Mouse (Mus musculus): ENCODE measurements around the gene Rnf223. TPM values are rescaled to one million over a fixed set of nuclear protein-coding genes. Genes with fewer than 3 reads are reported as not detected.
"Not testable (repeated sequence)": the region's sequence is repeated elsewhere in the genome, so short reads cannot be mapped to it uniquely, and the experiment has no call there.

Gene Rnf223
- polyA plus RNA-seq, 1 experiment from 2014 or later: 1.0 TPM

GRCm38 (mm10) chr4:156133943-156134605 is 3.8 kb downstream of the Rnf223 start:
- H3K27me3 ChIP-seq: no peaks in the 10 kb centered on the region
- 73% methylated on average over 12 of the region's 12 CpGs for WGBS
- no peaks in the 10 kb centered on the region for H3K36me3 ChIP-seq
- ATAC-seq (ENCODE audit: insufficient number of reproducible peaks, low FRiP score, low TSS enrichment, low read depth): no peak
- H3K4me1 ChIP-seq: no peaks in the 10 kb centered on the region
- H3K9me3 ChIP-seq: no peaks in the 10 kb centered on the region
- H3K9ac ChIP-seq: no peak overlapping the region
- no peak overlapping the region for H3K4me3 ChIP-seq
- H3K27ac ChIP-seq: no peak overlapping the region
- no peak overlapping the region for H3K4me2 ChIP-seq

GRCm38 (mm10) chr4:156135112-156135511 is 4.8 kb downstream of the Rnf223 start:
- Histone ChIP-seq H3K4me1 (no peaks in the 10 kb centered on the region), H3K4me3 (no peak overlapping the region), H3K36me3 (no peaks in the 10 kb centered on the region), H3K9ac (no peak overlapping the region), H3K27ac (no peak overlapping the region), H3K27me3 (no peaks in the 10 kb centered on the region), H3K9me3 (no peaks in the 10 kb centered on the region), H3K4me2 (no peak overlapping the region)
- no peak for ATAC-seq (ENCODE audit: insufficient number of reproducible peaks, low FRiP score, low TSS enrichment, low read depth)
- WGBS: 91% methylated on average over 13 of the region's 13 CpGs

GRCm38 (mm10) chr4:156135801-156136200 is 5.5 kb downstream of the Rnf223 start:
- Histone ChIP-seq H3K4me3 (no peak overlapping the region), H3K27me3 (no peaks in the 10 kb centered on the region), H3K9me3 (no peaks in the 10 kb centered on the region), H3K36me3 (no peaks in the 10 kb centered on the region), H3K9ac (no peak overlapping the region), H3K4me2 (no peak overlapping the region), H3K4me1 (no peaks in the 10 kb centered on the region), H3K27ac (no peak overlapping the region)
- no peak for ATAC-seq (ENCODE audit: insufficient number of reproducible peaks, low FRiP score, low TSS enrichment, low read depth)
- whole genome bisulfite sequencing: 91% methylated on average over 14 of the region's 14 CpGs

- H3K4me3 ChIP-seq: no peak overlapping the region
- no peak overlapping the region for H3K9ac ChIP-seq
- WGBS: 94% methylated on average over 30 of the region's 30 CpGs
- H3K4me1 ChIP-seq: no peaks in the 10 kb centered on the region
- no peaks in the 10 kb centered on the region for H3K9me3 ChIP-seq
- no peak overlapping the region for H3K27ac ChIP-seq
- no peaks in the 10 kb centered on the region for H3K36me3 ChIP-seq
- no peak overlapping the region for H3K4me2 ChIP-seq
- ATAC-seq (ENCODE audit: insufficient number of reproducible peaks, low FRiP score, low TSS enrichment, low read depth): no peak
- no peaks in the 10 kb centered on the region for H3K27me3 ChIP-seq
Observed at GRCm38 (mm10) chr4:156136285-156137100, 6.2 kb downstream of the Rnf223 start.

- not testable (repeated sequence) for H3K4me1 ChIP-seq; H3K4me2 ChIP-seq; ATAC-seq (ENCODE audit: insufficient number of reproducible peaks, low FRiP score, low TSS enrichment, low read depth); H3K9me3 ChIP-seq; H3K9ac ChIP-seq; H3K27ac ChIP-seq; H3K4me3 ChIP-seq; H3K36me3 ChIP-seq; H3K27me3 ChIP-seq
- WGBS: 86% methylated on average over 10 of the region's 10 CpGs
Observed at GRCm38 (mm10) chr4:156150887-156151286, 20.6 kb downstream of the Rnf223 start.

- 0 out of 2 replicates have a peak, but pooled peaks cover 5% of the 10 kb centered on the region for H3K9me3 ChIP-seq
- no peak overlapping the region for H3K4me3 ChIP-seq
- H3K4me1 ChIP-seq: no peaks in the 10 kb centered on the region
- no peak overlapping the region for H3K9ac ChIP-seq
- H3K36me3 ChIP-seq: no peaks in the 10 kb centered on the region
- no peaks in the 10 kb centered on the region for H3K27me3 ChIP-seq
- WGBS: 95% methylated on average over 3 of the region's 3 CpGs
- no peak for ATAC-seq (ENCODE audit: insufficient number of reproducible peaks, low FRiP score, low TSS enrichment, low read depth)
- H3K4me2 ChIP-seq: no peak overlapping the region
- no peak overlapping the region for H3K27ac ChIP-seq
Observed at GRCm38 (mm10) chr4:156154771-156155170, 24.5 kb downstream of the Rnf223 start.

GRCm38 (mm10) chr4:156166477-156166876 is 36.2 kb downstream of the Rnf223 start:
- Histone ChIP-seq H3K4me1 (no peaks in the 10 kb centered on the region), H3K9ac (no peak overlapping the region), H3K36me3 (peaks cover 86% of the 10 kb centered on the region), H3K27me3 (no peaks in the 10 kb centered on the region), H3K4me3 (no peak overlapping the region), H3K9me3 (no peaks in the 10 kb centered on the region), H3K27ac (no peak overlapping the region), H3K4me2 (no peak overlapping the region)
- WGBS: 86% methylated on average over 9 of the region's 9 CpGs
- no peak for ATAC-seq (ENCODE audit: insufficient number of reproducible peaks, low FRiP score, low TSS enrichment, low read depth)

GRCm38 (mm10) chr4:156168611-156169010 is 38.3 kb downstream of the Rnf223 start:
- WGBS: 91% methylated on average over 8 of the region's 8 CpGs

GRCm38 (mm10) chr4:156169129-156169528 is 38.8 kb downstream of the Rnf223 start:
- Histone ChIP-seq H3K27ac (no peak overlapping the region), H3K27me3 (no peaks in the 10 kb centered on the region), H3K4me3 (no peak overlapping the region), H3K4me1 (no peaks in the 10 kb centered on the region), H3K4me2 (no peak overlapping the region), H3K36me3 (peaks cover 95% of the 10 kb centered on the region), H3K9ac (no peak overlapping the region), H3K9me3 (no peaks in the 10 kb centered on the region)
- 96% methylated on average over 10 of the region's 10 CpGs for WGBS
- ATAC-seq (ENCODE audit: insufficient number of reproducible peaks, low FRiP score, low TSS enrichment, low read depth): no peak

More at GRCm38 (mm10) chr4:156168611-156169010, 38.3 kb downstream of the Rnf223 start:
- H3K9ac ChIP-seq: no peak overlapping the region
- no peaks in the 10 kb centered on the region for H3K4me1 ChIP-seq
- no peak overlapping the region for H3K27ac ChIP-seq
- no peak overlapping the region for H3K4me2 ChIP-seq
- H3K9me3 ChIP-seq: no peaks in the 10 kb centered on the region
- ATAC-seq (ENCODE audit: insufficient number of reproducible peaks, low FRiP score, low TSS enrichment, low read depth): no peak
- no peak overlapping the region for H3K4me3 ChIP-seq
- H3K36me3 ChIP-seq: peaks cover 93% of the 10 kb centered on the region
- H3K27me3 ChIP-seq: no peaks in the 10 kb centered on the region

- H3K4me3 ChIP-seq: no peak overlapping the region
- WGBS: 96% methylated on average over 11 of the region's 11 CpGs
- ATAC-seq (ENCODE audit: insufficient number of reproducible peaks, low FRiP score, low TSS enrichment, low read depth): no peak
- no peak overlapping the region for H3K9ac ChIP-seq
- no peaks in the 10 kb centered on the region for H3K27me3 ChIP-seq
- no peak overlapping the region for H3K27ac ChIP-seq
- no peaks in the 10 kb centered on the region for H3K9me3 ChIP-seq
- no peaks in the 10 kb centered on the region for H3K4me1 ChIP-seq
- no peak overlapping the region for H3K4me2 ChIP-seq
- H3K36me3 ChIP-seq: peaks cover 98% of the 10 kb centered on the region
Observed at GRCm38 (mm10) chr4:156171828-156172227, 41.5 kb downstream of the Rnf223 start.

GRCm38 (mm10) chr4:156177630-156178029 is 47.3 kb downstream of the Rnf223 start:
- H3K4me1 ChIP-seq: no peaks in the 10 kb centered on the region
- no peak for ATAC-seq (ENCODE audit: insufficient number of reproducible peaks, low FRiP score, low TSS enrichment, low read depth)
- H3K27me3 ChIP-seq: no peaks in the 10 kb centered on the region
- H3K9me3 ChIP-seq: no peaks in the 10 kb centered on the region
- H3K36me3 ChIP-seq: peaks cover 92% of the 10 kb centered on the region
- H3K27ac ChIP-seq: no peak overlapping the region
- 91% methylated on average over 9 of the region's 9 CpGs for WGBS
- no peak overlapping the region for H3K4me3 ChIP-seq
- H3K9ac ChIP-seq: no peak overlapping the region
- H3K4me2 ChIP-seq: no peak overlapping the region

Data from limb, embryonic 15.5 days (tissue).